Mouse (Mus musculus): ENCODE measurements around the gene Sele. TPM values are rescaled to one million over a fixed set of nuclear protein-coding genes. Genes with fewer than 3 reads are reported as not detected.

Gene Sele
- polyA plus RNA-seq, 1 experiment from 2014 or later: 0.46 TPM

- H3K27ac ChIP-seq (ENCODE audit: poor library complexity, severe bottlenecking): no peak overlapping the region
- no peak for ATAC-seq (ENCODE audit: insufficient number of reproducible peaks, low FRiP score)
Measured at GRCm38 (mm10) chr1:164072001-164072400, 24.0 kb downstream of the Sele start.

GRCm38 (mm10) chr1:164073091-164073490 is 25.1 kb downstream of the Sele start:
- no peak overlapping the region for H3K4me2 ChIP-seq
- no peak overlapping the region for H3K9ac ChIP-seq
- 79% methylated on average over 9 of the region's 9 CpGs for WGBS
- no peak for ATAC-seq (ENCODE audit: insufficient number of reproducible peaks, low FRiP score)
- H3K4me1 ChIP-seq (replicated peaks): no peaks in the 10 kb centered on the region
- H3K27me3 ChIP-seq (replicated peaks): no peaks in the 10 kb centered on the region
- H3K9me3 ChIP-seq (replicated peaks): no peaks in the 10 kb centered on the region
- no peak overlapping the region for H3K27ac ChIP-seq (ENCODE audit: poor library complexity, severe bottlenecking)
- H3K4me3 ChIP-seq: no peak overlapping the region
- no peaks in the 10 kb centered on the region for H3K36me3 ChIP-seq

More at GRCm38 (mm10) chr1:164072001-164072400, 24.0 kb downstream of the Sele start:
- Histone ChIP-seq H3K9me3 (replicated peaks) (no peaks in the 10 kb centered on the region), H3K4me1 (replicated peaks) (no peaks in the 10 kb centered on the region), H3K27me3 (replicated peaks) (no peaks in the 10 kb centered on the region), H3K9ac (no peak overlapping the region), H3K4me2 (no peak overlapping the region), H3K4me3 (no peak overlapping the region), H3K36me3 (no peaks in the 10 kb centered on the region)
- 74% methylated on average over 4 of the region's 4 CpGs for WGBS

- no peak overlapping the region for H3K27ac ChIP-seq (ENCODE audit: poor library complexity, severe bottlenecking)
- H3K36me3 ChIP-seq: no peaks in the 10 kb centered on the region
Measured at GRCm38 (mm10) chr1:164073803-164074202, 25.8 kb downstream of the Sele start.

GRCm38 (mm10) chr1:164074606-164075140 is 26.6 kb downstream of the Sele start:
- ATAC-seq (ENCODE audit: insufficient number of reproducible peaks, low FRiP score): no peak
- H3K9me3 ChIP-seq (replicated peaks): no peaks in the 10 kb centered on the region

More at GRCm38 (mm10) chr1:164073803-164074202, 25.8 kb downstream of the Sele start:
- WGBS: 57% methylated on average over 7 of the region's 7 CpGs
- Histone ChIP-seq H3K4me2 (no peak overlapping the region), H3K4me1 (replicated peaks) (no peaks in the 10 kb centered on the region), H3K27me3 (replicated peaks) (no peaks in the 10 kb centered on the region), H3K4me3 (no peak overlapping the region), H3K9me3 (replicated peaks) (no peaks in the 10 kb centered on the region), H3K9ac (no peak overlapping the region)
- no peak for ATAC-seq (ENCODE audit: insufficient number of reproducible peaks, low FRiP score)

GRCm38 (mm10) chr1:164075416-164075815 is 27.4 kb downstream of the Sele start:
- Histone ChIP-seq H3K36me3 (no peaks in the 10 kb centered on the region), H3K9ac (no peak overlapping the region), H3K4me1 (replicated peaks) (no peaks in the 10 kb centered on the region), H3K4me3 (no peak overlapping the region), H3K27me3 (replicated peaks) (no peaks in the 10 kb centered on the region), H3K27ac (ENCODE audit: poor library complexity, severe bottlenecking) (no peak overlapping the region), H3K9me3 (replicated peaks) (no peaks in the 10 kb centered on the region), H3K4me2 (no peak overlapping the region)
- ATAC-seq (ENCODE audit: insufficient number of reproducible peaks, low FRiP score): no peak
- 91% methylated on average over 1 of the region's 1 CpGs for WGBS

More at GRCm38 (mm10) chr1:164074606-164075140, 26.6 kb downstream of the Sele start:
- H3K9ac ChIP-seq: no peak overlapping the region
- H3K27me3 ChIP-seq (replicated peaks): no peaks in the 10 kb centered on the region
- H3K27ac ChIP-seq (ENCODE audit: poor library complexity, severe bottlenecking): no peak overlapping the region
- no peaks in the 10 kb centered on the region for H3K4me1 ChIP-seq (replicated peaks)
- no peak overlapping the region for H3K4me3 ChIP-seq
- H3K4me2 ChIP-seq: no peak overlapping the region
- whole genome bisulfite sequencing: 75% methylated on average over 2 of the region's 2 CpGs
- H3K36me3 ChIP-seq: no peaks in the 10 kb centered on the region

- Histone ChIP-seq H3K4me1 (replicated peaks) (no peaks in the 10 kb centered on the region), H3K9ac (no peak overlapping the region), H3K27ac (ENCODE audit: poor library complexity, severe bottlenecking) (no peak overlapping the region), H3K9me3 (replicated peaks) (no peaks in the 10 kb centered on the region), H3K27me3 (replicated peaks) (no peaks in the 10 kb centered on the region), H3K36me3 (no peaks in the 10 kb centered on the region), H3K4me2 (no peak overlapping the region), H3K4me3 (no peak overlapping the region)
- 49% methylated on average over 1 of the region's 1 CpGs for WGBS
- ATAC-seq (ENCODE audit: insufficient number of reproducible peaks, low FRiP score): no peak
Measured at GRCm38 (mm10) chr1:164076441-164076840, 28.4 kb downstream of the Sele start.

GRCm38 (mm10) chr1:164077031-164077430 is 29.0 kb downstream of the Sele start:
- no peak overlapping the region for H3K27ac ChIP-seq (ENCODE audit: poor library complexity, severe bottlenecking)
- H3K4me3 ChIP-seq: no peak overlapping the region
- H3K36me3 ChIP-seq: no peaks in the 10 kb centered on the region
- H3K4me1 ChIP-seq (replicated peaks): no peaks in the 10 kb centered on the region
- H3K9me3 ChIP-seq (replicated peaks): no peaks in the 10 kb centered on the region
- ATAC-seq (ENCODE audit: insufficient number of reproducible peaks, low FRiP score): no peak
- no peaks in the 10 kb centered on the region for H3K27me3 ChIP-seq (replicated peaks)
- no peak overlapping the region for H3K9ac ChIP-seq
- WGBS: 70% methylated on average over 3 of the region's 3 CpGs
- no peak overlapping the region for H3K4me2 ChIP-seq

- no peaks in the 10 kb centered on the region for H3K4me1 ChIP-seq (replicated peaks)
- H3K4me3 ChIP-seq: no peak overlapping the region
- no peak overlapping the region for H3K4me2 ChIP-seq
- ATAC-seq (ENCODE audit: insufficient number of reproducible peaks, low FRiP score): no peak
- no peak overlapping the region for H3K9ac ChIP-seq
- no peaks in the 10 kb centered on the region for H3K9me3 ChIP-seq (replicated peaks)
- 76% methylated on average over 4 of the region's 4 CpGs for WGBS
- no peaks in the 10 kb centered on the region for H3K27me3 ChIP-seq (replicated peaks)
- H3K36me3 ChIP-seq: no peaks in the 10 kb centered on the region
- no peak overlapping the region for H3K27ac ChIP-seq (ENCODE audit: poor library complexity, severe bottlenecking)
Measured at GRCm38 (mm10) chr1:164078323-164078741, 30.3 kb downstream of the Sele start.

- H3K4me1 ChIP-seq (replicated peaks): no peaks in the 10 kb centered on the region
- H3K27ac ChIP-seq (ENCODE audit: poor library complexity, severe bottlenecking): no peak overlapping the region
- H3K4me2 ChIP-seq: no peak overlapping the region
- H3K9ac ChIP-seq: no peak overlapping the region
- WGBS: 81% methylated on average over 11 of the region's 11 CpGs
- no peaks in the 10 kb centered on the region for H3K9me3 ChIP-seq (replicated peaks)
- no peaks in the 10 kb centered on the region for H3K36me3 ChIP-seq
- ATAC-seq (ENCODE audit: insufficient number of reproducible peaks, low FRiP score): no peak
- no peak overlapping the region for H3K4me3 ChIP-seq
- H3K27me3 ChIP-seq (replicated peaks): no peaks in the 10 kb centered on the region
Measured at GRCm38 (mm10) chr1:164079091-164079490, 31.1 kb downstream of the Sele start.

- Histone ChIP-seq H3K27me3 (replicated peaks) (no peaks in the 10 kb centered on the region), H3K4me1 (replicated peaks) (no peaks in the 10 kb centered on the region), H3K9ac (no peak overlapping the region), H3K4me2 (no peak overlapping the region), H3K27ac (ENCODE audit: poor library complexity, severe bottlenecking) (no peak overlapping the region), H3K36me3 (no peaks in the 10 kb centered on the region), H3K4me3 (no peak overlapping the region), H3K9me3 (replicated peaks) (no peaks in the 10 kb centered on the region)
- WGBS: 74% methylated on average over 4 of the region's 4 CpGs
- no peak for ATAC-seq (ENCODE audit: insufficient number of reproducible peaks, low FRiP score)
Measured at GRCm38 (mm10) chr1:164083046-164083445, 35.0 kb downstream of the Sele start.

- no peak overlapping the region for H3K9ac ChIP-seq
- no peaks in the 10 kb centered on the region for H3K27me3 ChIP-seq (replicated peaks)
- no peak overlapping the region for H3K27ac ChIP-seq (ENCODE audit: poor library complexity, severe bottlenecking)
- no peak overlapping the region for H3K4me3 ChIP-seq
- H3K9me3 ChIP-seq (replicated peaks): no peaks in the 10 kb centered on the region
- no peak for ATAC-seq (ENCODE audit: insufficient number of reproducible peaks, low FRiP score)
- no peaks in the 10 kb centered on the region for H3K36me3 ChIP-seq
- no peak overlapping the region for H3K4me2 ChIP-seq
- WGBS: 68% methylated on average over 3 of the region's 3 CpGs
- H3K4me1 ChIP-seq (replicated peaks): no peaks in the 10 kb centered on the region
Measured at GRCm38 (mm10) chr1:164086797-164087196, 38.8 kb downstream of the Sele start.

GRCm38 (mm10) chr1:164087872-164088271 is 39.8 kb downstream of the Sele start:
- no peak overlapping the region for H3K4me2 ChIP-seq
- no peak overlapping the region for H3K4me3 ChIP-seq
- no peak overlapping the region for H3K27ac ChIP-seq (ENCODE audit: poor library complexity, severe bottlenecking)
- no peak overlapping the region for H3K9ac ChIP-seq
- no peaks in the 10 kb centered on the region for H3K27me3 ChIP-seq (replicated peaks)
- H3K9me3 ChIP-seq (replicated peaks): no peaks in the 10 kb centered on the region
- H3K4me1 ChIP-seq (replicated peaks): no peaks in the 10 kb centered on the region
- ATAC-seq (ENCODE audit: insufficient number of reproducible peaks, low FRiP score): no peak
- no peaks in the 10 kb centered on the region for H3K36me3 ChIP-seq
- WGBS: 85% methylated on average over 5 of the region's 5 CpGs

Data from heart, embryonic 12.5 days (tissue).